9 mouse cellular contexts compared by ENCODE assay signal in the genomic region with DNA sequence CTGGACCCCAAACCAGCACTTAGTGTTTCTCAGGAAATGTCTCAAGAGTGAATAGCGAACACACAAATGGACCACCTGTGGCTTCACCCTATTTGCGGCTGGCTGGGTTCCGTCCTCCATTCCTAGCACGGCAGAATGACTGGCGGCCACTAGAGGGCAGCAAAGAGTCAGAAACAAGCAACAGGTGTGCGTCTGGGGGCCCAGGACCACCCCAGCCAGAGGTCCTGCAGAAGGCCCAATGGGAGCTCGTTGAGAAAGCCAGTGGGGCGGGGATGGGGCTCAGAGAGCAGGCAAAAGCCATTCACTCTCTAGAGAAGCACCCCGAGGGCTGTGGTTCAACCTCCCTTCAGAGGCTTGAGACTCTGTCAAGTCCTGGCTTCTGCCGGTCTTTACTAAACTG.
DNase-seq lines count a peak whose midpoint lies in the region; ATAC-seq and TF ChIP-seq lines count a peak whose summit lies in the region.
"Had no signal": no experiment of that assay in that cellular context is flagged by ENCODE, and none has a peak within 500 bp of the region (broad histone marks: within the 10 kb centered on the region; RNA-seq: fewer than 3 reads in every experiment).

No protein-coding gene starts in this region.

- DNase-seq in 3134 (ENCODE audit: extremely low read depth, insufficient read length, low spot score): peak; percentile 68
- DNase-seq in R1 (ENCODE audit: low read depth, low spot score): peak; percentile 74
- peak; percentile 81 to 84 for DNase-seq in cerebellum, postnatal 36 days
- DNase-seq in gastrocnemius, postnatal 25 days: peak; percentile 24
- peak; percentile 66 to 80 for DNase-seq in kidney, postnatal 25 days
- DNase-seq in liver, embryonic 14.5 days (ENCODE audit: low read depth in 3 of 3, low spot score in 3 of 3): peak in 1 of 3 experiments; percentile 10
- peak; percentile 57 for DNase-seq in ovary, postnatal 10 days (ENCODE audit: low spot score)
- peak; percentile 74 for DNase-seq in thymus, adult 2 months

- H3K9me3 ChIP-seq in liver, embryonic 14.5 days (ENCODE audit: control insufficient read depth, low read length): no peaks in the 10 kb centered on the region

- no peak overlapping the region for H3K4me2 ChIP-seq in liver, embryonic 14.5 days (ENCODE audit: low read depth)

- H3K4me1 ChIP-seq in liver, embryonic 14.5 days (replicated peaks; ENCODE audit: control insufficient read depth in 2 of 2, insufficient read depth in 2 of 2, low read length in 1 of 2): no peaks in the 10 kb centered on the region
- H3K4me1 ChIP-seq in thymus, adult 2 months (replicated peaks; ENCODE audit: control insufficient read depth, insufficient read depth, low read length): no peaks in the 10 kb centered on the region

- no peak overlapping the region for H3K4me3 ChIP-seq in liver, embryonic 14.5 days (ENCODE audit: insufficient read depth in 1 of 2, low read depth in 2 of 2, low read length in 2 of 2)
- H3K4me3 ChIP-seq in thymus, adult 2 months (ENCODE audit: control insufficient read depth, insufficient read depth, low read length): no peak overlapping the region
- H3K4me3 ChIP-seq: erythroblast, embryonic 14.5 days had no signal

- TF ChIP-seq CTCF in liver, embryonic 14.5 days (IDR thresholded peaks at IDR 0.05; ENCODE audit: low read depth): peak; percentile 95
- TF ChIP-seq CTCF in thymus, adult 2 months (IDR thresholded peaks at IDR 0.05; ENCODE audit: borderline replicate concordance, control insufficient read depth, extremely low read depth, insufficient read depth, low read length, poor library complexity): peak; percentile 85

- TF ChIP-seq EP300 in liver, embryonic 14.5 days (IDR thresholded peaks at IDR 0.05; ENCODE audit: low read depth): no peak

- no peaks in the 10 kb centered on the region for H3K27me3 ChIP-seq in liver, embryonic 14.5 days (ENCODE audit: control insufficient read depth, insufficient read depth, low read length)
- no peaks in the 10 kb centered on the region for H3K27me3 ChIP-seq in thymus, adult 2 months (ENCODE audit: control insufficient read depth, insufficient read depth, low read length)

- 7% methylated on average over 10 of the region's 10 CpGs for WGBS in liver, embryonic 14.5 days (ENCODE audit: insufficient replicate concordance)
- WGBS in thymus, adult 2 months: 12% methylated on average over 10 of the region's 10 CpGs

- H3K36me3 ChIP-seq in liver, embryonic 14.5 days (replicated peaks; ENCODE audit: control insufficient read depth, insufficient read depth, low read depth): no peaks in the 10 kb centered on the region
- H3K36me3 ChIP-seq in thymus, adult 2 months (ENCODE audit: control insufficient read depth, insufficient read depth, low read length): no peaks in the 10 kb centered on the region

- no peak overlapping the region for H3K9ac ChIP-seq in liver, embryonic 14.5 days (replicated peaks)

- H3K27ac ChIP-seq in liver, embryonic 14.5 days: no peak overlapping the region
- no peak overlapping the region for H3K27ac ChIP-seq in thymus, adult 2 months (ENCODE audit: control insufficient read depth, insufficient read depth, low read length)

- no peak for ATAC-seq in liver, embryonic 14.5 days (ENCODE audit: insufficient read depth)

- TF ChIP-seq POLR2A in thymus, adult 2 months (IDR thresholded peaks at IDR 0.05; ENCODE audit: control insufficient read depth, extremely low read depth, insufficient read depth, low read length, poor library complexity): no peak
